9 mouse cellular contexts compared by ENCODE assay signal in genomic region chr4:32520628-32521360, GRCm38 (mm10).
DNase-seq lines count a peak whose midpoint lies in the region; ATAC-seq and TF ChIP-seq lines count a peak whose summit lies in the region.
"Had no signal": no experiment of that assay in that cellular context is flagged by ENCODE, and none has a peak within 500 bp of the region (broad histone marks: within the 10 kb centered on the region; RNA-seq: fewer than 3 reads in every experiment).

No protein-coding gene starts in this region.

- H3K4me1 ChIP-seq in midbrain, embryonic 11.5 days (ENCODE audit: control insufficient read depth, insufficient read depth, low read length), result peaks cover 29% of the 10 kb centered on the region
- peaks cover 13% of the 10 kb centered on the region for H3K4me1 ChIP-seq in midbrain, embryonic 15.5 days
- H3K4me1 ChIP-seq in heart, postnatal 0 days (ENCODE audit: control insufficient read depth, insufficient read depth), result peaks cover 37% of the 10 kb centered on the region
- peaks cover 12% of the 10 kb centered on the region for H3K4me1 ChIP-seq in stomach, postnatal 0 days (replicated peaks; ENCODE audit: control insufficient read depth, insufficient read depth)
- H3K4me1 ChIP-seq in thymus, adult 2 months (replicated peaks; ENCODE audit: control insufficient read depth, insufficient read depth, low read length), result no peaks in the 10 kb centered on the region

- ATAC-seq in midbrain, embryonic 11.5 days (ENCODE audit: low FRiP score), result peak; percentile 50; the same call in 1 of the 2 replicates
- ATAC-seq in midbrain, embryonic 15.5 days (replicated peaks), result no peak
- ATAC-seq in heart, postnatal 0 days (ENCODE audit: insufficient read depth, low read depth), result no peak
- peak; percentile 33; the same call in 1 of the 2 replicates for ATAC-seq in stomach, postnatal 0 days (ENCODE audit: low FRiP score, low TSS enrichment)
- ATAC-seq: Patski had no signal

- DNase-seq in midbrain, embryonic 11.5 days (ENCODE audit: low spot score, missing footprints), result peak; percentile 86
- no peak for DNase-seq in heart, postnatal 0 days (ENCODE audit: low spot score)
- DNase-seq in kidney, postnatal 36 days, result peak; percentile 63 to 66
- DNase-seq in stomach, postnatal 0 days (ENCODE audit: low spot score), result no peak
- DNase-seq in thymus, adult 2 months, result no peak
- no peak for DNase-seq in urinary bladder, postnatal 25 days (ENCODE audit: low spot score)
- no peak for DNase-seq in right cerebral cortex, adult 2 months (ENCODE audit: low spot score in 2 of 2)

- TF ChIP-seq CTCF in heart, postnatal 0 days (IDR thresholded peaks at IDR 0.05; ENCODE audit: low read depth), result no peak
- no peak for TF ChIP-seq CTCF in stomach, postnatal 0 days (IDR thresholded peaks at IDR 0.05; ENCODE audit: low read depth)
- TF ChIP-seq CTCF in thymus, adult 2 months (IDR thresholded peaks at IDR 0.05; ENCODE audit: borderline replicate concordance, control insufficient read depth, extremely low read depth, insufficient read depth, low read length, poor library complexity), result no peak

- no peak overlapping the region for H3K4me3 ChIP-seq in midbrain, embryonic 11.5 days (ENCODE audit: low read depth, low read length)
- H3K4me3 ChIP-seq in midbrain, embryonic 15.5 days, result no peak overlapping the region
- no peak overlapping the region for H3K4me3 ChIP-seq in heart, postnatal 0 days (ENCODE audit: low read depth, low read length)
- H3K4me3 ChIP-seq in stomach, postnatal 0 days (ENCODE audit: low read depth, low read length), result no peak overlapping the region
- H3K4me3 ChIP-seq in thymus, adult 2 months (ENCODE audit: control insufficient read depth, insufficient read depth, low read length), result no peak overlapping the region

- H3K27me3 ChIP-seq in midbrain, embryonic 11.5 days (ENCODE audit: control insufficient read depth, insufficient read depth, low read length), result no peaks in the 10 kb centered on the region
- H3K27me3 ChIP-seq in midbrain, embryonic 15.5 days (replicated peaks), result no peaks in the 10 kb centered on the region
- H3K27me3 ChIP-seq in heart, postnatal 0 days (ENCODE audit: control insufficient read depth, insufficient read depth, low read length), result no peaks in the 10 kb centered on the region
- no peaks in the 10 kb centered on the region for H3K27me3 ChIP-seq in stomach, postnatal 0 days (ENCODE audit: control insufficient read depth, insufficient read depth, low read length)
- H3K27me3 ChIP-seq in thymus, adult 2 months (ENCODE audit: control insufficient read depth, insufficient read depth, low read length), result no peaks in the 10 kb centered on the region; the same call in 1 of the 2 replicates
- H3K27me3 ChIP-seq: Patski had no signal

- no peaks in the 10 kb centered on the region for H3K36me3 ChIP-seq in midbrain, embryonic 11.5 days (ENCODE audit: control insufficient read depth, insufficient read depth, low read length)
- H3K36me3 ChIP-seq in midbrain, embryonic 15.5 days (replicated peaks), result no peaks in the 10 kb centered on the region
- no peaks in the 10 kb centered on the region for H3K36me3 ChIP-seq in heart, postnatal 0 days (replicated peaks; ENCODE audit: control insufficient read depth, insufficient read depth, low read length)
- no peaks in the 10 kb centered on the region for H3K36me3 ChIP-seq in stomach, postnatal 0 days (ENCODE audit: control insufficient read depth, insufficient read depth, low read length)
- H3K36me3 ChIP-seq in thymus, adult 2 months (ENCODE audit: control insufficient read depth, insufficient read depth, low read length), result no peaks in the 10 kb centered on the region

- TF ChIP-seq EP300 in heart, postnatal 0 days (IDR thresholded peaks at IDR 0.05; ENCODE audit: low read depth), result no peak
- no peak for TF ChIP-seq EP300 in stomach, postnatal 0 days (optimal IDR thresholded peaks at IDR 0.05)

- H3K27ac ChIP-seq in midbrain, embryonic 11.5 days (ENCODE audit: low read depth, low read length), result peak overlapping the region; percentile 33
- H3K27ac ChIP-seq in midbrain, embryonic 15.5 days, result no peak overlapping the region
- 0 out of 2 replicates have a peak overlapping the region, but pooled peaks have one; percentile 15 for H3K27ac ChIP-seq in heart, postnatal 0 days (ENCODE audit: low read depth)
- H3K27ac ChIP-seq in stomach, postnatal 0 days (replicated peaks), result peak overlapping the region; percentile 50
- H3K27ac ChIP-seq in thymus, adult 2 months (ENCODE audit: control insufficient read depth, insufficient read depth, low read length), result no peak overlapping the region

- no peak for TF ChIP-seq POLR2A in thymus, adult 2 months (IDR thresholded peaks at IDR 0.05; ENCODE audit: control insufficient read depth, extremely low read depth, insufficient read depth, low read length, poor library complexity)

- H3K9me3 ChIP-seq in midbrain, embryonic 11.5 days (ENCODE audit: control insufficient read depth, low read length), result no peaks in the 10 kb centered on the region
- H3K9me3 ChIP-seq in midbrain, embryonic 15.5 days, result no peaks in the 10 kb centered on the region
- H3K9me3 ChIP-seq in heart, postnatal 0 days (replicated peaks; ENCODE audit: control insufficient read depth, low read length), result no peaks in the 10 kb centered on the region
- H3K9me3 ChIP-seq in stomach, postnatal 0 days (ENCODE audit: control insufficient read depth, low read length), result no peaks in the 10 kb centered on the region

- WGBS in midbrain, embryonic 11.5 days, result 33% methylated on average over 18 of the region's 18 CpGs
- WGBS in midbrain, embryonic 15.5 days, result 28% methylated on average over 18 of the region's 18 CpGs
- 54% methylated on average over 18 of the region's 18 CpGs for WGBS in heart, postnatal 0 days
- WGBS in stomach, postnatal 0 days, result 36% methylated on average over 18 of the region's 18 CpGs
- 92% methylated on average over 18 of the region's 18 CpGs for WGBS in thymus, adult 2 months

- H3K9ac ChIP-seq in midbrain, embryonic 11.5 days (ENCODE audit: low read length), result no peak overlapping the region
- H3K9ac ChIP-seq in midbrain, embryonic 15.5 days, result no peak overlapping the region
- no peak overlapping the region for H3K9ac ChIP-seq in heart, postnatal 0 days (replicated peaks; ENCODE audit: low read depth, low read length)
- no peak overlapping the region for H3K9ac ChIP-seq in stomach, postnatal 0 days (ENCODE audit: low read length)

- no peak overlapping the region for H3K4me2 ChIP-seq in midbrain, embryonic 11.5 days
- H3K4me2 ChIP-seq in midbrain, embryonic 15.5 days, result no peak overlapping the region
- H3K4me2 ChIP-seq in heart, postnatal 0 days (ENCODE audit: low read depth, low read length), result no peak overlapping the region
- no peak overlapping the region for H3K4me2 ChIP-seq in stomach, postnatal 0 days (replicated peaks; ENCODE audit: low read depth)

Comparison
In these comparisons a context has a peak if more than half of its experiments do, and no peak if none do; other contexts are left out.
1. ATAC-seq: peak in midbrain, embryonic 11.5 days (single experiment) and stomach, postnatal 0 days (single experiment); none in midbrain, embryonic 15.5 days (single experiment) and heart, postnatal 0 days (single experiment).
2. H3K27ac ChIP-seq: peak in midbrain, embryonic 11.5 days (single experiment), heart, postnatal 0 days (single experiment) and stomach, postnatal 0 days (single experiment); none in midbrain, embryonic 15.5 days (single experiment) and thymus, adult 2 months (single experiment).
3. DNase-seq: peak in midbrain, embryonic 11.5 days (single experiment) and kidney, postnatal 36 days (2 of 2); none in heart, postnatal 0 days (single experiment), stomach, postnatal 0 days (single experiment), thymus, adult 2 months (single experiment), urinary bladder, postnatal 25 days (single experiment) and right cerebral cortex, adult 2 months (0 of 2).